Mouse (Mus musculus) intestine, postnatal 0 days (tissue): ENCODE results near the gene Sun1. TPM values are rescaled to one million over a fixed set of nuclear protein-coding genes. Genes with fewer than 3 reads are reported as not detected.

Experiments used
- ATAC-seq: fragments of 200-750 bp; cut with Nextera tagmentation; 2 replicates; pipeline ENCODE4 v1.8.0; 2017; ENCODE audit warnings: mild to moderate bottlenecking, moderate TSS enrichment, moderate library complexity
- H3K27ac ChIP-seq: fragments of 300-500 bp; sonication (generic); 2 replicates; pipeline ENCODE4 v1.5.1; 2014; ENCODE audit warnings: mild to moderate bottlenecking, low read depth, low read length, moderate library complexity
- H3K27me3 ChIP-seq: fragments of 300-500 bp; sonication (generic); replicated peaks from 2 replicates; pipeline ENCODE4 v1.6.1; 2014; ENCODE audit warnings: low read length, mixed read lengths; ENCODE audit not compliant: control insufficient read depth, insufficient read depth
- H3K36me3 ChIP-seq: fragments of 300-500 bp; sonication (generic); 2 replicates; pipeline ENCODE4 v1.6.1; 2014; ENCODE audit warnings: mild to moderate bottlenecking, moderate library complexity; ENCODE audit not compliant: control insufficient read depth, insufficient read depth
- H3K4me1 ChIP-seq: fragments of 300-500 bp; sonication (generic); replicated peaks from 2 replicates; pipeline ENCODE4 v1.6.1; 2014; ENCODE audit warnings: antibody characterized with exemption, low read length, mixed read lengths; ENCODE audit not compliant: control insufficient read depth, insufficient read depth
- H3K4me2 ChIP-seq: fragments of 300-500 bp; sonication (generic); replicated peaks from 2 replicates; pipeline ENCODE4 v1.6.1; 2014; ENCODE audit warnings: low read depth, mild to moderate bottlenecking, moderate library complexity
- H3K4me3 ChIP-seq: fragments of 300-500 bp; sonication (generic); 2 replicates; pipeline ENCODE4 v1.5.1; 2014; ENCODE audit warnings: low read depth, low read length
- H3K9ac ChIP-seq: fragments of 300-500 bp; sonication (generic); 2 replicates; pipeline ENCODE4 v1.6.1; 2014; ENCODE audit warnings: mild to moderate bottlenecking, low read depth, low read length
- H3K9me3 ChIP-seq: fragments of 300-500 bp; sonication (generic); 2 replicates; pipeline ENCODE4 v1.6.1; 2016; ENCODE audit warnings: mixed run types; ENCODE audit not compliant: control insufficient read depth
- CTCF ChIP-seq: sonication (generic); IDR thresholded peaks from 2 replicates; pipeline ENCODE4 v1.5.1; 2016; ENCODE audit warnings: low read depth, mild to moderate bottlenecking, control low read depth, antibody characterized with exemption, moderate library complexity
- WGBS: fragments of 180-500 bp; shearing (Covaris S2); extraction: QIAGEN DNeasy Blood & Tissue Kit; methylation state at CpG from one replicate; pipeline ENCODE4 v1.1.7; 2014; 5-methylcytosine and 5-hydroxymethylcytosine counted together
- polyA plus RNA-seq: library from polyadenylated mRNA; unstranded; fragments of >200 nt; fragmentation: Nextera tagmentation; extraction: Ambion mirVana; gene quantifications from 2 replicates; pipeline ENCODE4 v1.2.1, GENCODE M21; 2015

Gene Sun1
- polyA plus RNA-seq, 1 experiment from 2014 or later = 12.2 TPM

GRCm38 (mm10) chr5:139214298-139214697 lies 13.9 kb downstream of the Sun1 start:
- Histone ChIP-seq H3K4me2 (no peak overlapping the region), H3K27ac (no peak overlapping the region), H3K4me1 (no peaks in the 10 kb centered on the region; the same call in 1 of the 2 replicates), H3K27me3 (no peaks in the 10 kb centered on the region), H3K9ac (no peak overlapping the region), H3K36me3 (peaks cover 21% of the 10 kb centered on the region), H3K9me3 (no peaks in the 10 kb centered on the region), H3K4me3 (no peak overlapping the region)
- no peak for TF ChIP-seq CTCF
- no peak for ATAC-seq

GRCm38 (mm10) chr5:139215184-139215583 lies 14.7 kb downstream of the Sun1 start:
- H3K9ac ChIP-seq = no peak overlapping the region
- no peaks in the 10 kb centered on the region for H3K27me3 ChIP-seq

GRCm38 (mm10) chr5:139216121-139216520 lies 15.7 kb downstream of the Sun1 start:
- Histone ChIP-seq H3K4me2 (no peak overlapping the region), H3K27ac (no peak overlapping the region), H3K9me3 (no peaks in the 10 kb centered on the region), H3K27me3 (no peaks in the 10 kb centered on the region), H3K9ac (no peak overlapping the region), H3K4me3 (no peak overlapping the region), H3K36me3 (peaks cover 29% of the 10 kb centered on the region), H3K4me1 (no peaks in the 10 kb centered on the region)
- no peak for ATAC-seq
- 82% methylated on average over 2 of the region's 2 CpGs for WGBS
- no peak for TF ChIP-seq CTCF

More at GRCm38 (mm10) chr5:139215184-139215583, 14.7 kb downstream of the Sun1 start:
- H3K4me3 ChIP-seq = no peak overlapping the region
- WGBS = 96% methylated on average over 5 of the region's 5 CpGs
- no peak for TF ChIP-seq CTCF
- no peaks in the 10 kb centered on the region for H3K9me3 ChIP-seq
- no peak overlapping the region for H3K27ac ChIP-seq
- ATAC-seq = no peak
- H3K36me3 ChIP-seq = peaks cover 21% of the 10 kb centered on the region
- no peaks in the 10 kb centered on the region; the same call in 1 of the 2 replicates for H3K4me1 ChIP-seq
- H3K4me2 ChIP-seq = no peak overlapping the region

GRCm38 (mm10) chr5:139216774-139217173 lies 16.3 kb downstream of the Sun1 start:
- Histone ChIP-seq H3K36me3 (peaks cover 36% of the 10 kb centered on the region), H3K27ac (no peak overlapping the region), H3K9ac (no peak overlapping the region), H3K4me2 (no peak overlapping the region), H3K4me1 (no peaks in the 10 kb centered on the region), H3K4me3 (no peak overlapping the region), H3K27me3 (no peaks in the 10 kb centered on the region), H3K9me3 (no peaks in the 10 kb centered on the region)
- WGBS = 89% methylated on average over 3 of the region's 3 CpGs
- no peak for ATAC-seq
- TF ChIP-seq CTCF = no peak

- Histone ChIP-seq H3K4me3 (no peak overlapping the region), H3K9me3 (no peaks in the 10 kb centered on the region), H3K4me2 (no peak overlapping the region), H3K27ac (no peak overlapping the region), H3K9ac (no peak overlapping the region), H3K36me3 (peaks cover 56% of the 10 kb centered on the region), H3K4me1 (no peaks in the 10 kb centered on the region), H3K27me3 (no peaks in the 10 kb centered on the region)
- TF ChIP-seq CTCF = no peak
- no peak for ATAC-seq
- WGBS = 75% methylated on average over 4 of the region's 4 CpGs
Measured at GRCm38 (mm10) chr5:139220006-139220515, 19.6 kb downstream of the Sun1 start.

GRCm38 (mm10) chr5:139220610-139221009 lies 20.2 kb downstream of the Sun1 start:
- no peak for ATAC-seq
- no peak overlapping the region for H3K27ac ChIP-seq

GRCm38 (mm10) chr5:139223331-139223730 lies 22.9 kb downstream of the Sun1 start:
- no peak for TF ChIP-seq CTCF
- H3K4me3 ChIP-seq = no peak overlapping the region
- no peak for ATAC-seq
- no peak overlapping the region for H3K4me2 ChIP-seq
- no peaks in the 10 kb centered on the region for H3K9me3 ChIP-seq
- 95% methylated on average over 10 of the region's 10 CpGs for WGBS
- H3K27ac ChIP-seq = no peak overlapping the region
- no peak overlapping the region for H3K9ac ChIP-seq
- no peaks in the 10 kb centered on the region for H3K27me3 ChIP-seq
- H3K36me3 ChIP-seq = peaks cover 72% of the 10 kb centered on the region
- no peaks in the 10 kb centered on the region for H3K4me1 ChIP-seq

More at GRCm38 (mm10) chr5:139220610-139221009, 20.2 kb downstream of the Sun1 start:
- no peaks in the 10 kb centered on the region for H3K27me3 ChIP-seq
- no peak overlapping the region for H3K4me3 ChIP-seq
- H3K9ac ChIP-seq = no peak overlapping the region
- no peaks in the 10 kb centered on the region for H3K9me3 ChIP-seq
- no peak overlapping the region for H3K4me2 ChIP-seq
- no peaks in the 10 kb centered on the region for H3K4me1 ChIP-seq
- WGBS = 78% methylated on average over 4 of the region's 4 CpGs
- TF ChIP-seq CTCF = no peak
- peaks cover 56% of the 10 kb centered on the region for H3K36me3 ChIP-seq
